Mouse (Mus musculus) neutrophil, adult 83 days (primary cell): ENCODE data around the gene 2610301B20Rik. TPM values are rescaled to one million over a fixed set of nuclear protein-coding genes. Genes with fewer than 3 reads are reported as not detected.

Experiments used
- total RNA-seq, 2 experiments: library from RNA; stranded (reverse); gene quantifications; one replicate each; pipeline ENCODE4 v1.2.4; 2023

The 2610301B20Rik gene
- total RNA-seq = 1 to 10 TPM; 1.5 to 2.1 TPM

GRCm38 (mm10) chr4:10873920-10874665 lies at the start of gene 2610301B20Rik:
2610301B20Rik (plus strand) TSS chr4:10874498.

